Mouse (Mus musculus) liver, postnatal 0 days (tissue): ENCODE data around the gene Sertad3.

Source experiments
- CTCF ChIP-seq: sonication (generic); IDR thresholded peaks from 2 replicates; pipeline ENCODE4 v1.5.1; 2016; ENCODE audit warnings: antibody characterized with exemption, low read depth
- EP300 ChIP-seq: IDR thresholded peaks from 2 replicates; pipeline ENCODE4 v1.6.1; 2016; ENCODE audit warnings: antibody characterized with exemption, low read depth, mild to moderate bottlenecking

- no peak for TF ChIP-seq CTCF
- no peak for TF ChIP-seq EP300
Observed at GRCm38 (mm10) chr7:27518314-27518713, 44.7 kb downstream of the Sertad3 start.
